Mouse (Mus musculus): ENCODE results near the gene Ccnb2.

DNA sequence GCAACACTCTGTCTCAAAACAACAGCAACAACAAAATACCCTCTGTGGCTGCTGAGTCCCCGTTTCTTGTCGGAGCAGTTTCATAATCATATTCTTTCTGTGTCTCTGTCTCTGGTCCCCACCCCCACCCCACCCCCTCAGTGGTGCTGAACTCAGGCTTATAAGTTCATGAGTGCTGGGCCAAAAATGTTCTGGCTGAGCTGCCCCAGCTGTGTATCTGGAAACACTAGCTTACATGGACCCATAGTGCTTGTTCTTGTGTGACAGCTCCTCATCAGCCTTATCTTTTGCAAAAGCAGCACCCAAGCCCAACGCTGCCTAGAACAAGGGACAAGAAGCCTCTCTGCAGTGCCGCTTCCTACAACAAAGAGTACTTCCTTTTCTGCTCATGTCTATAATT, 18.6 kb upstream of the Ccnb2 start:
- TF ChIP-seq CTCF (IDR thresholded peaks at IDR 0.05): no peak
- TF ChIP-seq EP300 (IDR thresholded peaks at IDR 0.05): no peak
